Mouse (Mus musculus): ENCODE data around the gene Bmp2k. TPM values are rescaled to one million over a fixed set of nuclear protein-coding genes. Genes with fewer than 3 reads are reported as not detected.

Bmp2k gene
- polyA plus RNA-seq, 1 experiment from 2014 or later: 9.2 TPM

- WGBS: 95% methylated on average over 6 of the region's 6 CpGs
- H3K27ac ChIP-seq: no peak overlapping the region
- no peaks in the 10 kb centered on the region for H3K27me3 ChIP-seq
Observed at GRCm38 (mm10) chr5:96962934-96963301, 34.6 kb upstream of the Bmp2k start.

GRCm38 (mm10) chr5:96964062-96965028, 33.1 kb upstream of the Bmp2k start:
- no peaks in the 10 kb centered on the region for H3K9me3 ChIP-seq
- H3K36me3 ChIP-seq (replicated peaks): no peaks in the 10 kb centered on the region
- 2% methylated on average over 14 of the region's 14 CpGs for WGBS
- peaks cover 18% of the 10 kb centered on the region for H3K4me1 ChIP-seq
- H3K27me3 ChIP-seq: no peaks in the 10 kb centered on the region
- ATAC-seq (ENCODE audit: low FRiP score): peak; percentile 68; the same call in 1 of the 2 replicates
- peak overlapping the region; percentile 7; the same call in 1 of the 2 replicates for H3K4me3 ChIP-seq (replicated peaks)
- peak overlapping the region; percentile 50; the same call in 1 of the 2 replicates for H3K27ac ChIP-seq
- 0 out of 2 replicates have a peak overlapping the region, but pooled peaks have one; percentile 12 for H3K9ac ChIP-seq
- peak overlapping the region; percentile 43 for H3K4me2 ChIP-seq

More at GRCm38 (mm10) chr5:96962934-96963301, 34.6 kb upstream of the Bmp2k start:
- H3K9ac ChIP-seq: no peak overlapping the region
- no peaks in the 10 kb centered on the region for H3K36me3 ChIP-seq (replicated peaks)
- ATAC-seq (ENCODE audit: low FRiP score): no peak
- peaks cover 13% of the 10 kb centered on the region for H3K4me1 ChIP-seq
- no peak overlapping the region for H3K4me3 ChIP-seq (replicated peaks)
- no peaks in the 10 kb centered on the region for H3K9me3 ChIP-seq
- H3K4me2 ChIP-seq: no peak overlapping the region

GRCm38 (mm10) chr5:96965029-96965403, 32.5 kb upstream of the Bmp2k start:
- Histone ChIP-seq H3K27ac (peak overlapping the region; percentile 50; the same call in 1 of the 2 replicates), H3K4me1 (peaks cover 22% of the 10 kb centered on the region), H3K9ac (0 out of 2 replicates have a peak overlapping the region, but pooled peaks have one; percentile 12), H3K4me3 (replicated peaks) (0 out of 2 replicates have a peak overlapping the region, but pooled peaks have one; percentile 7), H3K36me3 (replicated peaks) (no peaks in the 10 kb centered on the region), H3K27me3 (no peaks in the 10 kb centered on the region), H3K4me2 (peak overlapping the region; percentile 43), H3K9me3 (no peaks in the 10 kb centered on the region)
- ATAC-seq (ENCODE audit: low FRiP score): peak; percentile 23; the same call in 1 of the 2 replicates
- WGBS: 45% methylated on average over 2 of the region's 2 CpGs

DNA sequence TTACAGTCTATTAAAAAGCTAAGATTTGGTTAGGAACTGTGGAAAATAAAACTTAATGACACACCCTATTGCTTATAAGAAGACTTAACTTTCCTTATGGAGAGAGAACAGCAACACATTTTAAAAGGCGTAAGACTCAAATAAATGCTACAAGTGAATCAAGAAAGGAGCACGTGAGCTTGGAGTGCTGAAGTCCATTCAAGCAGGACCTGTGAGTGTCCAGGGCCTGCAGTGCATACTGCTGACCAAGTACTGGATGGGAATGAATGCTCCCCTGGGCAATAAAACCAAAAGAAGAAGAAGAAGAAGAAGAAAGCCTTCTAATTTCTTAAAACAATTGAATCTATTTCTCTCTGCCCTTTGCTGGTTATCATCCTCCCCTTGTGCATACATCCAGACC, 32.0 kb upstream of the Bmp2k start:
- ATAC-seq (ENCODE audit: low FRiP score): no peak
- Histone ChIP-seq H3K4me3 (replicated peaks) (no peak overlapping the region), H3K36me3 (replicated peaks) (no peaks in the 10 kb centered on the region), H3K4me2 (no peak overlapping the region), H3K9ac (no peak overlapping the region), H3K4me1 (peaks cover 22% of the 10 kb centered on the region), H3K9me3 (no peaks in the 10 kb centered on the region), H3K27ac (no peak overlapping the region), H3K27me3 (no peaks in the 10 kb centered on the region)
- 69% methylated on average over 2 of the region's 2 CpGs for WGBS

DNA sequence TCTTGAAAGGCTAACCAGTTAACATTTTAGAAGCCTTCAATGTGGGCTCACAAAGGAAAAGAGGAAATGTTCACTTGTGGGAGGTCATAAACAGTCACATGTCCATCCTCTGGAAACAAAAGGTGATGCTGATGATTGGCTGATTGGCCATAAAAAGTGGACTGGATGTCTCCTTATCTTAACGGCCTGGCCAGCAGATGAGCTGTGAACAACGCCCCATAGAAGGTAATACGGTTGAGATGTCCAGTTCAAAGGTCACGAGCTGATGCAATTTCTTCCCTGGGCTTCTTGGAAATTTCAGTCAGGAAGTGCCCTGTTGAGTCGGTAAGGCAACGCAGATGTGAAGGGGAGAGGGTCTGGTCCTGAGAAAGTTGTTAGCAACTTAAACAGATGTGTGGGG, 28.9 kb upstream of the Bmp2k start:
- no peaks in the 10 kb centered on the region for H3K9me3 ChIP-seq
- H3K36me3 ChIP-seq (replicated peaks): no peaks in the 10 kb centered on the region
- no peak overlapping the region for H3K9ac ChIP-seq
- no peak overlapping the region for H3K4me2 ChIP-seq
- 34% methylated on average over 6 of the region's 6 CpGs for WGBS
- H3K27ac ChIP-seq: no peak overlapping the region
- ATAC-seq (ENCODE audit: low FRiP score): no peak
- no peaks in the 10 kb centered on the region for H3K27me3 ChIP-seq
- H3K4me1 ChIP-seq: peaks cover 22% of the 10 kb centered on the region
- no peak overlapping the region for H3K4me3 ChIP-seq (replicated peaks)

DNA sequence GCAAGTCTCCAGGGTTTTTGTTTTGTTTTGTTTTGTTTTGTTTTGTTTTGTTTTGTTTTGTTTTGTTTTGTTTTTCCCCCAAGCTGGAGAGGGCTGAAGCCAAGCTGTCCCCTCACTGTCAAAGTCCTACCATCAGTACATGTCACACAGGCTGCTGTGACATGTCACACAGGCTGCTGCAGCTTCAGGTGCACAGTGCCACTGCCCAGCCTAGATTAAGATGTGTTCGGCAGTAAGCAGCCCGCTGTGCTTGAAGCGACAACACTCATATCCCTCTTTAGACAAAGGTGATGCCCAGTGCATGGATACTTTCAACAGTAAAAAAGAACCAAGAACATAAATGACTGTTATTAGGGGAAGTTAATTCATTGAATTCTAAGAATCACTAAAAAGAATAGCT, 28.5 kb upstream of the Bmp2k start:
- H3K27me3 ChIP-seq: no peaks in the 10 kb centered on the region
- ATAC-seq (ENCODE audit: low FRiP score): no peak
- no peaks in the 10 kb centered on the region for H3K9me3 ChIP-seq
- H3K4me3 ChIP-seq (replicated peaks): no peak overlapping the region
- H3K36me3 ChIP-seq (replicated peaks): no peaks in the 10 kb centered on the region
- H3K4me1 ChIP-seq: peaks cover 20% of the 10 kb centered on the region
- H3K9ac ChIP-seq: no peak overlapping the region
- 49% methylated on average over 3 of the region's 3 CpGs for WGBS
- no peak overlapping the region for H3K4me2 ChIP-seq
- H3K27ac ChIP-seq: no peak overlapping the region

- ATAC-seq (ENCODE audit: low FRiP score): no peak
- Histone ChIP-seq H3K9ac (no peak overlapping the region), H3K4me2 (no peak overlapping the region), H3K36me3 (replicated peaks) (no peaks in the 10 kb centered on the region), H3K4me3 (replicated peaks) (no peak overlapping the region), H3K27ac (no peak overlapping the region), H3K4me1 (peaks cover 11% of the 10 kb centered on the region), H3K9me3 (no peaks in the 10 kb centered on the region), H3K27me3 (no peaks in the 10 kb centered on the region)
- WGBS: 43% methylated on average over 7 of the region's 7 CpGs
Observed at GRCm38 (mm10) chr5:96969705-96970471, 27.6 kb upstream of the Bmp2k start.

- no peak overlapping the region for H3K4me3 ChIP-seq (replicated peaks)
- no peak overlapping the region for H3K9ac ChIP-seq
- H3K27me3 ChIP-seq: no peaks in the 10 kb centered on the region
- ATAC-seq (ENCODE audit: low FRiP score): no peak
- H3K4me2 ChIP-seq: no peak overlapping the region
- H3K36me3 ChIP-seq (replicated peaks): no peaks in the 10 kb centered on the region
- no peak overlapping the region for H3K27ac ChIP-seq
- H3K9me3 ChIP-seq: no peaks in the 10 kb centered on the region
- peaks cover 9% of the 10 kb centered on the region for H3K4me1 ChIP-seq
Observed at GRCm38 (mm10) chr5:96970472-96970848, 27.0 kb upstream of the Bmp2k start.

DNA sequence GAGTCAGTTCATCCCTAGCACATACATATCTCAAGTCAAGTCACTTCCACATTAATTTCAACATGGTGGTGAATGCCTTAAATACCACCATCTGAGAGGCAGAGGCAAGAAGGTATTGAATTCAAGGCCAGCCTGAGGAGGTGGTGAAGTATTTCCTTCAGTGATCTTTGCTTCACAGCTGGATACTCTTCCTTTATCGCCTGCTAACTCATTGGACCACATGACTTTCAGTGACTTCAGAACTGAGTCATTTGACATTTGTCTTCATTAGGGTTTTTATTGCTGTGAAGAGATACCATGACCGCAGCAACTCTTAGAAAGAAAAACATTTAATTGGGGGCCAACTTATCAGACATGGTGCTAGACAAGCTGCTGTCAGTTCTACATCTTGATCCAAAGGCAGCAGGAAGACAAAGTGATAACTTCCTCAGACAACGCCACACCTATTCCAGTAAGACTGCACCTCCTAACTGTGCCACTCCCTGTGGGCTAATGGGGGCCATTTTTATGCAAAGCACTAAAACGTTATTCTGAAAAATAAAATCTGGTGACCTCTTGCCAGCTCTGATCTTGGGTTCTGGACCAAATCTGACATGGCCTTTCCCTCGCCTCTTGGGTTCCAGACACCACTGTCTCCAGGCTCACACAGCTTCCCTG, 24.9 kb upstream of the Bmp2k start:
- peaks cover 9% of the 10 kb centered on the region for H3K4me1 ChIP-seq
- no peak for ATAC-seq (ENCODE audit: low FRiP score)
- H3K27ac ChIP-seq: no peak overlapping the region
- H3K4me3 ChIP-seq (replicated peaks): no peak overlapping the region
- no peaks in the 10 kb centered on the region for H3K36me3 ChIP-seq (replicated peaks)
- no peak overlapping the region for H3K9ac ChIP-seq
- no peaks in the 10 kb centered on the region for H3K27me3 ChIP-seq
- H3K4me2 ChIP-seq: no peak overlapping the region
- 91% methylated on average over 5 of the region's 5 CpGs for WGBS
- H3K9me3 ChIP-seq: no peaks in the 10 kb centered on the region

DNA sequence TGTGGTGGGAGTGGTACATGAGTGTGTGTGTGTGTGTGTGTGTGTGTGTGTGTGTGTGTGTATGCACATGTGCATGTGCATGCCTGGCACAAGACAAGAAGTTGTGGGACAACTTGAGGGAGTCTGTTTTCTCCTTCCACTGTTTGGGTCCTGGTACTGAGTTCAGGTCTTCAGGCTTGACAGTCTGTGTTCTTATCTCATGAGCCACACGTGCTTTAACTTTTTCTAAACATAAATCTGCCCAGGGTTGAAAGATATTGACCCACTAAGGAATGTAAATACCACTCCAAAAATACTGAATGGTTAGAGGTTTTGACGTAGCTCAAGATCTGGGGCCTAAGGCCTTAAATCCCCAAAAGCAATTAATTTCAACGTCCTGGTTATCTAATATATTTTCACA, 23.8 kb upstream of the Bmp2k start:
- ATAC-seq (ENCODE audit: low FRiP score): no peak
- Histone ChIP-seq H3K9ac (no peak overlapping the region), H3K27ac (no peak overlapping the region), H3K4me3 (replicated peaks) (no peak overlapping the region), H3K9me3 (no peaks in the 10 kb centered on the region), H3K4me2 (no peak overlapping the region), H3K36me3 (replicated peaks) (no peaks in the 10 kb centered on the region), H3K4me1 (peaks cover 9% of the 10 kb centered on the region), H3K27me3 (no peaks in the 10 kb centered on the region)
- 82% methylated on average over 3 of the region's 3 CpGs for WGBS

DNA sequence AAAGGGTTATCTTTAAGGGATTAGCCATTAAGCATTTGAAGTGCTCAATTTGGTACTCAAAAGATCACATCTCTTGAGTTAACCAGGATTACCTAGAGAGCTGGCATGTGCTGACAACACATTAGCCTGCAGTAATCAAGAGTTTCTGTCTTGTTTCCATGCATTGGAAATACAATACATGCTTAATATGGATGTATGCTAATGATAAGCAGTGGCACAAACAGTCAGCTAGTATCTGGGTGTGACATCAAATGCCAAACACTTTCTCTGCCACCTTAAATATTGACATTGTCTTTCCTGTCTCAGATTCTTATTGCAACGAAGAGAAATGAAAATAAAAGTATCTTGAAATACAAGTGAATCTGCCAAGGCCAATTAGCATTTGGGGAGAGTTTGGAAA, 22.8 kb upstream of the Bmp2k start:
- Histone ChIP-seq H3K9me3 (no peaks in the 10 kb centered on the region), H3K9ac (no peak overlapping the region), H3K4me3 (replicated peaks) (no peak overlapping the region), H3K4me1 (peaks cover 2% of the 10 kb centered on the region), H3K36me3 (replicated peaks) (no peaks in the 10 kb centered on the region), H3K27ac (no peak overlapping the region), H3K4me2 (no peak overlapping the region), H3K27me3 (0 out of 2 replicates have a peak, but pooled peaks cover 4% of the 10 kb centered on the region)
- WGBS: 61% methylated on average over 1 of the region's 1 CpGs
- no peak for ATAC-seq (ENCODE audit: low FRiP score)

DNA sequence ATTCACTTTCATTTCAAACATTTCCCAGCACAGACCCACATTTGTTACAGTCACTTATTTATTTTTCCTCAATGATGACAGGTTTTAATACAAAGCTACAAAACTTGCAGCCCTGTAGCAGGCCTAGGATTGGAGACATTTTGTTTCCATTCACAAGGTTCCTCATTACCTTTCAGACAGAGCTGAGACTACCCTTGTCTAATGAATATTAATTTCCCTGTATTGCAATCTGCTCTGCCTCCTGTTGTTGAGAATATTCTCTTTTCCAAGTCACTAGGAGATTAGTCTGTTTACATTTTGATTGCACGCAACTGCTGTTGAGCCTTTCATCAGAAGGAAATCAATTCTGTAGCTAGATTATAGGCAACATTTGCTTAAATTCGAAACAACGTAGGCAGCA, 22.4 kb upstream of the Bmp2k start:
- H3K9ac ChIP-seq: no peak overlapping the region
- H3K9me3 ChIP-seq: no peaks in the 10 kb centered on the region
- no peak overlapping the region for H3K4me3 ChIP-seq (replicated peaks)
- H3K36me3 ChIP-seq (replicated peaks): no peaks in the 10 kb centered on the region
- peaks cover under 1% of the 10 kb centered on the region; the same call in 1 of the 2 replicates for H3K4me1 ChIP-seq
- 0 out of 2 replicates have a peak, but pooled peaks cover 4% of the 10 kb centered on the region for H3K27me3 ChIP-seq
- 76% methylated on average over 3 of the region's 3 CpGs for WGBS
- H3K4me2 ChIP-seq: no peak overlapping the region
- no peak overlapping the region for H3K27ac ChIP-seq
- no peak for ATAC-seq (ENCODE audit: low FRiP score)
